Mouse (Mus musculus): ENCODE results near the gene Fam84b. TPM values are rescaled to one million over a fixed set of nuclear protein-coding genes. Genes with fewer than 3 reads are reported as not detected.

Gene Fam84b
- total RNA-seq, 2 experiments from 2014 or later: 6.8 to 8.8 TPM

Other genes starting within 250 kb of the Fam84b start
- gene A1bg, start 69.2 kb upstream of the Fam84b start, total RNA-seq (2021): not detected

All from heart, postnatal 14 days (tissue).